Mouse (Mus musculus) brain, embryonic 14.5 days (tissue): Measurements from ENCODE around the gene Kcnj16.

Experiments
- CTCF ChIP-seq: fragments of 200-500 bp; IDR thresholded peaks from 2 replicates; pipeline ENCODE4 v1.5.1; 2012; ENCODE audit warnings: inconsistent platforms, mild to moderate bottlenecking, moderate library complexity, borderline replicate concordance; ENCODE audit not compliant: insufficient read depth, insufficient read length; ENCODE audit errors: extremely low read depth
- POLR2A ChIP-seq: fragments of 200-500 bp; IDR thresholded peaks from 2 replicates; pipeline ENCODE4 v1.6.1; 2012; ENCODE audit warnings: mild to moderate bottlenecking, inconsistent platforms, borderline replicate concordance; ENCODE audit not compliant: poor library complexity, insufficient read depth, insufficient read length, severe bottlenecking; ENCODE audit errors: extremely low read depth

DNA sequence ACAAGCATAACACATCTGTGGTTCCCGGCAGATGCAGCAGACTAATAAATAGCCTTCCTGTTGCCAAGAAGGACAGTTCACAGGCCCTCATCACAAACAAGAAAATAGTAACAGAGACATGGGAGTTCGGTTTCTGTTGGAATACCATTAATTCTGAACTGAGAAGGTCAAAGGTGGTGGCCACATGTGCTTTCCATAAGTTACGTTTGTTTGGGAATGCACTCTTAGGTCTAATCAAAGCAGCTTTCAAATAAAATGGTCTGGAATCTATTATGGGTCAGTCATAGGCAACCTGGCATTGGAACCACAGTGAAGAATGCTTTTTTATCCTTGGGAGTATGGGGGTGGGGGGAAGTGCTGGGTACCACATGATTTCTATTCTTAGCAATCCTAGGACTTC lies 41.6 kb downstream of the Kcnj16 start:
- TF ChIP-seq POLR2A = no peak
- TF ChIP-seq CTCF = no peak
